Mouse (Mus musculus) right cerebral cortex, adult 2 months (tissue): ENCODE data around the gene Dcst2.

Experiments used
- DNase-seq, 2 experiments: peaks; one replicate each; pipeline ENCODE4 v3.0.0; 2021 to 2022; ENCODE audit warnings: low spot score in 2 of 2

Dcst2 gene

DNA sequence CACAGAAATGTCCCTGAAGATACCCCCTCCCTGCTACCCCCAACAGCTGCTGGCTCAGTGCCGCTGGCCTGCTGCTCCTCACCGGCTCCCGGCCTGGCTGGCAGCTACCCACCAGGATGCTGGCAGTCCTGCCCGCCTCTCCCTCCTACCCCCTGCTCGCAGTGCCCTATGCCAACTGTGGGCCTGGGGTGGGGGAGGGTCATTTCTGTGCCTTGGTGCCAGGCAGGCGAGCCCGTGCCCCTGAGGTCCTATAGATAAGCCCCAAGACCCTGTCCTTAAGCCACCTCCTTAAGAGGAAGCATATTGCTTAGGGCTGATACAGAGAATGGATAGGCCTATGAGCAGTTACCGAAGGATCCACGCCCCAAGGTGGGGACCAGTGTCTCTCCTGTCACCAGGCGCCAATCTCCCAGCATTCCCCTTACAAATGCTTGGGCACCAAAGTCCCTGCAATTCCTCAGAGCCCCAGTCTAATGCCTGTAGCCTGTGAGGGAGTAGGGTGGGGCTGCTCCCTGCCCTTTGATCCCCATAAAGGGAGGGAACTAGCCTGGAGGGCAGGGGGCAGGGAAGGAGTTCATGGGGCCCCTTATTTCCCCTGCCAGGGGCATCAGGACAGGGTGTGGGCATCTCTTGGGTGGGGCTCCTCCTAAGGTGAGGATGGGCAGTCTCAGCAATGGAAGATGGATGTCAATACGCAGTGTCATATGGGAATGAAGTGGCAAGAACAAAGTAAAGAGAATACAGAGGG is 26.5 kb downstream of the Dcst2 start:
- DNase-seq, result peak in 1 of 2 experiments; percentile 33

DNA sequence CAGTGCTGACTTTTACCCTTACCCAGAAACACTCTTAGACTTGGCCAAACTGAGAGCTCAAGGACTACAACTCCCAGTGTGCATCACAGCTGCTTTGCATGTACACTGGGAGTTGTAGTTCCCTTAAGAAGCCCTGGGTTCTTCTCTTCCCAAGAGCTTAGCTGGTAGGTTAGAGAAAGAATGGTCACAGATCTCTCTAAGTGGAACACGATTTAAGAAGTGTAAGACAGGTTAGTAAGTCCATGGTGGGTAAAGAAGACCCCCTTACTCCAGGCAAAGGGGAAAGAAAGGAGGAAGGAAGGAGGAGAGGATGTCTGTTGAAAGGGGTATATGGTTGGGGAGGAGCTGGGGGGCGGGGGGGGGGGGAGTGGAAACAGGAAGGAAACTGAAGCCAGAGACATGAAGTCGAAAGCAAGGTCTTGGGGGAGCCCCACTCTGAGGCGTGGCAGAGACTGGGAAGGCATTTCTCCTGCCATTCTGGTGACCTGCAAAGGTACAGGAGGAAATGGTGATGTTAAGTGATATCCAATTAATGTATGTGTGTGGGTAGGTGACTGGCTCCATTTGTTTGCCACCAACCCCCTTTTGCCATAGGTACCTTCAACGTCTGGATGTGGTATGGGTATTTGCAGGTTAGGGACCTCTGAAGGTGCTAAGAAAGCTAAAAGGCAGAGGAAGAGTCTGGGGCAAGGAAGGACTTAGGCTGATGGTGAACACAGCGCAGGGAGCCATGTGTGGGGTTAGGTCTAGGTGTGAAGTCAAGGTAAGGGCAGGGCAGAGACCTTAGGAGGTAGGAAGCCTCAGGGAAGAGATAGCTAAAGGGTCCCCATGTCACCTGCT is 27.3 kb downstream of the Dcst2 start:
- DNase-seq, result peak in 1 of 2 experiments; percentile 34

DNA sequence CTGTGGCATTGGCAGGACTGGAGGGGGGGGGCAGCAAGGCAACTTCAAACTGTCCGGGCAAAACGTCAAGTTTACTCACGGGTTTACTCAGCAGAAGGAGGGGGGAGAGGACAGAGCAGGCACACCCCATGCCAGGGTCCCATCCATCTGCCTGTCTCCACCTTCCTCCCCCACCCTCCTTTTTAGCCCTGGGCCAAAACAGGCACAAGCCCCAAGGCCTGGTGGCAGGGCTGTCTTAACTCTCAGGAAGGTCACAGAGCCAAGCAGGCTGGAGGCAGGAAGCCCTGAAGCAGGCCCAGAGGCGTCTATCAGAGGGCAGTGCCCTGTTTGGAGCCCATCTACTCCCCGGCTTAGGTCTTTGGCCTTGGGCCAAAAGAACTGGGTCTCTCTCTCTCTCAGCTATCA is 28.3 kb downstream of the Dcst2 start:
- DNase-seq, result no peak

DNA sequence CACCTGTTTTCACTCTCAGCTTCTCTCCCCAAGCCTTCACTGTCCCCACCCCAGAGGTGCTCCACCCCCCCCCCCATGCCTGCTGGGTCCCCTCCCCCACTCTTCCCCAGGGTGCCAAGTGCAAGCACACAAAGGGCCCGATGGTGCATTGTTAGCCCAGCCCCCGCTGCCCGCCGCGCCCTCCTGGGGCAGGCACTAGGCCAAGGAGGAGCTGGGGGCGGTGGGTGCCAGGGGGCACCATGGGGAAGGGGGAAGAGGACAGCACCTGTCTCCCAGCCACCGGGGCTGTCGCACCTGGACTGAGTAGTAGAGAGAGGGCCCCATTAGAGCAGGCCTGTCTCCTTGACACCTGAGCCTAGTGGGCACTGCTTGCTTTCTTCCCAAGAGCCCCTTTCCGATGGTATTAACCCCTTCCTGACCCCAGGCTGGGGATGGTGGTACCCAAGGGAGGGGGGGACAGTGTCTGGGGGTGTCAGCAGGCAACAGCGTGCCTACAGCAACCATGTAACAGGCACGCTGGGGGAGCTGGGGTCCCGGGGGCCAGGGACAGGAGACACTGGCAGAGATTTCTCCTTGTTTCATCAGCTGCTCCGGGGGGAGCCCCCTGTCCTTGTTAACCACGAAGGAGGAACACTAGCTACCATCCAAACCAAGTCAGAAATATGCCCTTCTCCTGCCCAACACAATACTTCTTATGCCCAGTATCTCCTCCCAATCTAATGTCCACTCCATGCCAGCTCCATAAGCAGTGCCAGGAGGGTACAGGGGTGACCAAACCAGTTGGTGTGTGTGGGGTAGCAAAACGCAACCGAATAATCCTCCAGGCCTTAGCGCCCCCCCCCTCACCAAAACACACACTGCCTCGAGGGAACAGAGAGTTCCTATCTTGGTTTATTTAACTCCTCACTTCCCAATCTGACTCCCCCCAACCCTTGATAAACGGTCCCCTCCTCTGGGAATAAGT is 29.2 kb downstream of the Dcst2 start:
- no peak for DNase-seq

DNA sequence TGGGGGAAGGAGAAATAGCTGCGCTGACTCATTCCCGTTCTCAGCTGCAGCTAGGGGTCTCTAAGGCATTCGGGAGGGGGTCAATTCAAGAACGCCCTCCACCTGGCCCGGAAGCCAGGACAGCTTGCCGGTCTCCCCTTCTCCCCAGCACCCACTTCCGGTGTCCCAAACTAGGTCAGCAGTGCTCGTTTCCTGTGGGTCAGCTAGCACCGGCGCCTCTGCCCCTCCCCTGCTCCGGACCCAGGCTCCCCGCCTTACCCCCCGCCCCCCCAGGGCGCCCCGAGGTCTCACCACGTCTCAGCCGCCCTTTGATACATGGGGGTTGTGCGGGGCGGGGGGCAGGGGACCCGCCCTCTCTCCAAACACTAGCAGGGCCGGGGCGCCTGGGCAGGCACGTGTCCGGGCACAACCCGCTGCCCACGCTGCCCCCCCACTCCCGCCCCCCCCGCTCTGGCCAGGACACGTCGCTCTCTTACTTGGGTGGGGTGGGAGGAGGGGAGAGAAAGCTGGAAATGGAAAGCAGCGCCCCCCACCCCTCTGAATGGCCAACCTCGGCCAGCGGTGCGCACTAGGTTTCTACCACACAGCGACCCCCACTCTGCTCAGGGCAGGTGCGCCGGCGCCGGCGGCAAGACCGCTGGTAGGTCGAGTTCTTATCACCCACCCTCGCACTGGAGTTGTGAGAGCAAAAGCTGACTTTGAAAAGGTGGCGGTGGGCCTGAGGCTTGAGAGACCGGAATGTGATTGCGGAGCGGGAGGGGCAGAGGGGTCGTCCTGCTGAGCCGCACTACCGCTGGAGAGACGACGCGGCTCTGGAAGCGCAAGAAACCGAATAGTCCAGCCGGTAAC is 30.1 kb downstream of the Dcst2 start:
- DNase-seq, result peak in 1 of 2 experiments; percentile 34

DNA sequence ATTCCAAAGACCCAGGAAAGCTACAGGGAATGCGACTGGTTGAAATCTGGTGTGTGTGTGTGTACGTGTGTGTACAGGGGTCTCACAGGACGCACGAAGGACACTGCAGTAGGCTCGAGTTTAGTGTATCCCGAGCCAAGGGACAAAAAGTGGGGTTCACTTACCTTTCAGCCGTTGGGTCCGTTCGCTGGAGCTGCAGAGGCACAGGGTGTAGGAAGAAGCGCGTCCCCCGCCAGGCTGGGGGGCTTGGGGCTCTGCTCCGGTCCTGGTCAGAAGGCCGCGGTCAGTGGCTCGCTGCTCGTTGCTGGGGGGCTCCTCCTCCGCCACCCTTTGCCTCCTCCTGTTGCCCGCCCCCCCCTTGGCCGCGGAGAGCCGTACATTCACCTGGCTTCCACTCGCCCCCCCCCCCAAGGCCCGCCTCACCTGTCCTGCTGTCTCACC is 31.1 kb downstream of the Dcst2 start:
- DNase-seq, result no peak

DNA sequence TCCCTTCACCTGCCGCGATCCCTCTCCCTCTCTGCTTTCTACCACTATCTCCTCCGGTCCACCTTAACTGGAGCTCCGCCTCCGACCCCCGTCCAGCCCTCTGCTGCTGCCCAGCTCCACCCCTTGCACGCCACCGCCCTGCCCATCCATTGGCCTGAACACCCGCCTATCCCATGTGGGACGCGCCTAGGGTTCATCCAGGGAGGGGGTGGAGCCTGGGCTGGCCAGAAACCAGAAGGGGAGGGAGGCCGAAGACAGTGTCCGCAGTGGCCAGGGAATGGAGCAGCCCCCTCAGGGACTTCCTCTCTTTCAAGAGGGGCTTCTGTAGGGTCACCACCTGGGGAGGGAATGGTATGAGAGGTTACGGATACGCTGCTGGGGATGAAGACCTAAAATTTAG is 31.8 kb downstream of the Dcst2 start:
- DNase-seq, result peak; percentile 94 to 95

DNA sequence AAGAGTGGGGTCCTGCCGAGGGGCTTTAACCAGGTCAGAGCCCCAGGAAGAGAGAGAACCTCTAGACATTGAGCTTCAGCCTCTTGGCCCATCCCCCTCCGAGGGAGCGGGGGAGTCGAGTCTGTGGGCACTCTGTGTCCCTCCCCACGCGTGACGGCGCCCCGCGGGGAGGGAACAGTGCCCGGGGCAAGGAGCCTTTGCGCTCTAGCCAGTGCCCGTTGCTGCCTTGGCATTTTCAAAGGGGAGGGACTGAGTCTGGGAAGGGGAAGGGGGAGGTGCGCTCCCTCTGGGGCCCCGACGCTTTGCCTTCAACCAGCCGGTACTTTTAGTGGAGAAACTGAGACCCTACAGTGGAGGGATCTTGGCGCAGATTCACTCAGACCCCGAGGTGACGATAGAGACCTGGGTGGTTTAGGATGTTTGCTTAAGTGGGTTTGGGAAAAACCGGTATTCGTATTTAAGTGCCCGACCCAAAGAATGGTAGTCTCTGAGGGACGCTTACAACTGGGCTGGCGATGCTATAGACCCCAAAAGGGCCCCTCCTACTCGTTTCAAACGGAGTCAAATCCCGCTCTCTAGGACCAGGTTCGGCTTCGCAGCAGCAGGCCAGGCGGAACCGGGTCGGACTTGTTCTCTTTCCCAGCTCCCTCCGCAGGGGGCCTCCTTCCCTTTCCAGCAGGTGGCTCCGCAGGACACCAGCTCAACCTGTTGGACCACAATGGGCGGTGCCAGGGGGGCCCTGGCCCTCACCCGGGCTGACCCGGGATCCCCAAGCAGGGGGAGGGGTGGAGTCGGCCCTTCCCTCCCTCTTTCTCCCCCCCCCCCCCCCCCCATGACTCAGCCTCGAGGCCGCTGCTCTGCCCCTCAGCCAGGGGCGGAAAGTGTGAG is 32.5 kb downstream of the Dcst2 start, which contains the start of gene Zbtb7b:
Gene Zbtb7b, minus strand, starts transcription at position 771 of the 888 bp plus-strand sequence.
- peak; percentile 44 to 51 for DNase-seq

DNA sequence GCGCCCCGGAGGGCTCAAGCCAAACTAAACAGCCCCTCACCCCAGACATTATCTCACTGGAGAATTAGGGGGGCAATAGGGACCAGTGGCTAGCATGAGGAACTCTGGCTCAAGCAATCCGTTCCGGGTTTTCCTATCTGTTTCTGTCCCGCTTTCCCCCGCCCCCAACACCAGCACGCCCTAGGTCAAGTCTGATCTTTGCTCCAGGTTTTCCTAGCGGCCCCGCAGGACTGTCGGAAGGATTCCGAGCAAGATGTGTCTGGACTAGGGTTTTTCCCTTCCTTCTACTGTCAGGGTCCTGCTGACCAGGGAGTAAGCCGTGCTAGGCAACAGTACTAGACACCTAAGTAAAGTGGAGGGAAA is 33.1 kb downstream of the Dcst2 start:
- DNase-seq, result peak in 1 of 2 experiments; percentile 55

DNA sequence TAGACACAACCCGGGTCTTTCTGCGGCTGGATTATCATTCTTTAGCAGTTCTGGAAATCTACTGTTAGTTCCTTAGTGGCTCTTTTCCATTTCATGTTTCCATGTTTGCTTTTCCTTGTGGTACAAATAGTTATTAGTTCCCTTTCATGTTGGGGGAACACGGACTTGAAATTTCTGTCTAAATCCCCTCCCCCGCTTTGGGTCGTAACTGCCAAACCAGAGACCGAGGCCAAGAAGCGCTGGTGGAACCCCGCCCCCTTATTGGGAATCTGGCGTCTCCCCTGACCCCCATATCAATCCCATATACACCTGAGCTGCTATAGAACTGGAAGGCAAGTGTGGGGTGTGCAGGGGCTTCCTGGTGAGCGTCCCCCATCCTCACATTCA is 33.6 kb downstream of the Dcst2 start:
- DNase-seq, result no peak

DNA sequence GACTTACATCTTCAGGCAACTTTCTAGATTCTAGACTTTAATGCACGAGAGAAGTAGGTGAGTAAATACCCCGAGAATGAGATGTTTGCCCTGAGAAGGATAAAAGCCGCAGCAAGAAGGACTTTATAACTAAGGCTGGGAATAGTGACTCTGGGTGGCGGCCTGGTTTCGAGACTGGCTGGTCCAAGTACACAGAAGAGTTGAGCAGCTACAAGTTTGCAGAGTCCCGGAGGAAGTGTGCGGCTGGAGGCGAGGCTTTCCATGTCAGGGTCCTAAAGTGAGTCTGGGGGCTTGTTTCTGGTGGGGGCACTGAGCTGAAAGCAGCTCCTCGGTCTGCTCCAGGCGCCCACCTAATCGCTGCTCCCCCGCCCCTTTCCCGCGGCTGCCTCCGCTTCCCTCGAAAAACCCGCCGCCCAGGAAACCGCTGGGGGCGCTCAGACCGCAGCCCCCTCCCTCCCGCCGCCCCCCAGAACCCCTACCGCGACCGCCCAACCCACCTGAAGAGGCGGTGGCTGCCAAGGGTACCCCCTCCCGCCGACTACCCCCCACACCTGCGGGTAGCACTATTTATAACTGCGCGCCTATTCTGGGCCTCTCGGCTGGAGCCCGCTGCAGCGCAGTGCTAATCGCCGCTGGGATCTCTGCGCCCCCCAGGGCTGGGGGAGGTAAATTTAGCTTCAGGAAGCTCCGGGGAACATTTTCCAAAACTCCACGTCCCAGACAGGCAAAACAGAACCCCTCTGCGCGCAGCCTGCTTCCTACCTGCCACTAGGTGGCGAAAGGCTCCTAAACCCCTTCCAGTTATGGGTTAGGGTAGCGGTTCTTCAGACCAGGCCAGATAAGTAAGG is 34.3 kb downstream of the Dcst2 start:
- peak; percentile 48 to 64 for DNase-seq

DNA sequence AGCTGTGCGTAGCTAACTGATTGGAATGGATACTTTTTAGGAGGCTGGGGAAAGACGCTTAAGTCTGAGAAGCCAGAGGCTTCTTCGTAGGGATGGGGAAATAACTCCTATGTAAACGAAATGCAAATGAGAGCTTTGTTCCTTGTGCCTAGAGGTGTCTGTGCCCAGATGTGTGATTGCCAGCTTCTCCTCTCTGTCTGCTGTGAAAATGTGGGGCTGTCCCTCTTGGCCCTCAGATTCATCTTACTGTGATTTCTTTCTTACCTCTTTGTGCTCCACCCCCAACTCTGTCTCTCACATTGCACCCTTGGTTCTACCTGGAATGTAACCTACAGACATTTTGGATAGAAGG is 34.9 kb downstream of the Dcst2 start:
- DNase-seq, result no peak

DNA sequence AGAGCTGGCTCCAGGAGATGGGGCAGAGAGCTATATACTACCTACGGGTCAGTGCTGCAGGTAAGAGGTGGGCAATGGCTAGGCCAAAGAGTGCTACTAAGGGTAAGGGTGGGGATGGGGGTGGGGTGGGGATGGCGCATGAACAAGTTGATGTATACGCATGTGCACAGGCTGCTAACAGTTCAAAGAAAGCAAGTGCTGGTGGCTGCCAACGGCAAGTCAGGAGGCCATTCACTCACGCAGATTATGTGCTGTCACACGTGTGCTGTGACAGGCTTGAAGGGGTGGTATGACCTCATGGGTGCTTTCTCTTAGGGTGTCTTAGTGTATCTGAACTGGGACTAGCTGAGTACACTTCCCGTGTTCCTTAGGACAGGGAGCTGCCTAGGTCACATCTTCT is 39.6 kb downstream of the Dcst2 start:
- DNase-seq, result no peak

DNA sequence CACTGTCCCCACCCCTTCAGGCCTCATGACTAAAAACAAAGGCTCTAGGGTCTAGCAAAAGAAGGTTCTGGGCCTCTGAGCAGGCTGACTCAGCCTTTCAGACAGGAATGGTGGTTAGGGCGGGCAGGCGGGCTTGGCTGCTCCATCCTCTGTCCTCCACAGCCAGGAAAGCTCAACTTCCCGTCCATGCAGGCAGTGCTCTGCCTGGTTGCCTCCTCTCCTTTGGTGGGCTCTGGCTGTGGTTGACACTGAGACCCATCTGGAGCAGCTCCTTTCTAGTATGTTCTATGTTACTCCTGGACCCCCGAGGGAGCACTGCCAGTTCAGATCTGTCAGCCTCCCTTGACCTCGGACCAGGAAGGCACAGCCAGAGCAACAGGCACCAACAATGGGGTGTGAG is 40.9 kb downstream of the Dcst2 start, which contains the start of gene Lenep:
Gene Lenep, minus strand, starts transcription at position 101 of the 400 bp plus-strand sequence.
- DNase-seq, result no peak

DNA sequence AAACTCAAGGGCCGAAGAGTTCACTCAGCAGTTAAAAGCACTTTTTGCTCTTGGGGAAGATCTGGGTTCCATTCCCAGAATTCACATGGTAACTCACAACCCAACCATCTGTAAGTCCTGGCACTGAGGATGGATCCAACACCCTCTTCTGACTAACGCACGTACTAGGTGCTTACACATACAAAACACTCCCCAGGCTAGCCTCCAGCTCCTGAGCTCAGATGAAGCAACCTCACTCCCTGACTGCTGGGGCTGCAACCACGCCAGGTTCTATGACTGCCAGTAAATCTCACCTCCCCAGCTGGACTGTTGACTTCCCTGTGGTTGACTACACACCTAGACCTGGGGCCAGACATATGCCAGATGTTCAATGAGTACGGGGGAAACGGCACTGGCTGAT is 45.1 kb downstream of the Dcst2 start:
- DNase-seq, result no peak

DNA sequence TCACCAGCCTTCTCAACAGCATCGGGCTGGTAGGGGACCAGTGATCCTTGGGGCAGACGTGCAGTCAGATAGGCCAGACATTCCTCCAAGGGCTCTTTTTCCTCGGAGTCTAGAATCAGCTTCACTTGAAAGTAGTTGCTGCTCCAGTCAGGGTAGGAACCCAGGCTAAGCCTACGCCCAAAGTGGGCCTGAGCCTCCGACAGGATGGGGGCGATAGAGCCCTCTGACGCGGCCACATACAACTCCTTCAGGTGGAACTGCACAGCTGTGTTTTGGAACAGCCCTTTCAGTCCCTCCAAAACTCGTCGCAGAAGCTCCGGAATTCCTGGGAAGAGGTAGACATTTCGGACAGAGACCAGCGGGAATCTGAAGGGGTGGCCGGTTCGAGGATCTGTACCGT is 46.7 kb downstream of the Dcst2 start:
- no peak for DNase-seq

DNA sequence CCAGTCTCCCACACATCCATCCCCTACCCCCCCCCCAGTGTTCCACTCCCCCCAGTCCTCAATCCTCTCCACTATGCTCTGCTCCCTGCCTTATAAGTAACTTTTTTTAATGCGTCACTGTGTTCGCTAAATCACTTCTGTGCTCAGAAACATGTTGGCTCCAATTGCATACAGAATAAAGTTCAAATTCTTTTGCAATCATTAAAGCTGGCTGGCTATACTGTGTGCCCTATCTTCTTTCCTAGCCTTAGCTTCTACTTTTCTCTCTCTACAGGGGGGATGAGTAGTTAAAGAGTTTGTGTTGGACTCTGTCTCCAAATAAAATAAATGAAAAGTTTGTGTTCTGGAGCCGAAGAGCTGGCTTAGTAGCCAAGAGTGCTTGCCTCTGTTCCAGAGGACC is 47.9 kb downstream of the Dcst2 start:
- no peak for DNase-seq

DNA sequence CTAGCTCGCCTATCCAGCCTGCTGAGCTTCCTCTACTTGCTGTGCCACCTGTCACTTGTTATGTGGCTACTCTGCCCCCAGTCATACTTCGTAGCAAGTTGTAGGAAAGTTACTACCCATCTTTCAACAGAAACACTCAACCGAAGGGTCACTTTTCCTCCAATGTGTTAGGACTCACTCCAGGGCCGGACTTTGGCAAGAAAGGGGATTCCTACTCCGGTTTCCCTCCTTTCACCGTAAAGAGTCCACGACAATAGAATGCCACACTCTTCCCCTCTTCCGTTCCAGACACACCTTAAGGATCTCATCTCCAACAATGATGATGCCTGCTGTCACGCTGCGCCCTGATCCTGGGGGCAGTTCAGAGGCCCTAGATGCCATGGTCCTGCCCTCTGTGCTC is 49.1 kb downstream of the Dcst2 start:
- no peak for DNase-seq
